In the genomic region with DNA sequence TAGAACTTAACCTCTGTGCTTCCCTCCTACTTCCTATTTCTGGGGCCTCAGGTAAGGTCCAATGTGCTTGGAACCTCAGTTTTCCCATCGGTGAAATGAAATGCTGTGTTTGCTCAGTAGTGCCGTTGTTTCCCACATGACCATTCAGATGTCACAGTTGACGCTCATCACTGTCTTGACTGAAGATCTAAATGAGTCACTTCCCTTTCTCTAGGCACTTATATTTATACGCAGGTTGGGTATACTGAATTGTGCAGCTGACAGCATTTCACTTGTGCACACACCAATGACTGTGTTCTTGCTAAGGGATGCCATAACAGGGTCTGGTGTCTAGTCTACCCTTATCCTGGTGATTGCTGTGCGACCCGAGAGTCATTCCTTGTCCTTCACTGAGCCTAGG, we compare ENCODE assay signal across 11 mouse cellular contexts. TPM values are rescaled to one million over a fixed set of nuclear protein-coding genes. Genes with fewer than 3 reads are reported as not detected.
DNase-seq lines count a peak whose midpoint lies in the region; ATAC-seq lines count a peak whose summit lies in the region.
"Had no signal": no experiment of that assay in that cellular context is flagged by ENCODE, and none has a peak within 500 bp of the region (broad histone marks: within the 10 kb centered on the region; RNA-seq: fewer than 3 reads in every experiment).

No protein-coding gene starts in this region.

- H3K4me3 ChIP-seq in heart, embryonic 15.5 days = peak overlapping the region; percentile 54; the same call in 1 of the 2 replicates
- H3K4me3 ChIP-seq in embryonic facial prominence, embryonic 15.5 days (replicated peaks) = 0 out of 2 replicates have a peak overlapping the region, but pooled peaks have one; percentile 56
- H3K4me3 ChIP-seq in liver, embryonic 16.5 days (ENCODE audit: low read depth, low read length) = peak overlapping the region; percentile 70; the same call in 1 of the 2 replicates

- 0 out of 2 replicates have a peak overlapping the region, but pooled peaks have one; percentile 78 for H3K4me2 ChIP-seq in heart, embryonic 15.5 days
- no peak overlapping the region for H3K4me2 ChIP-seq in embryonic facial prominence, embryonic 15.5 days (replicated peaks)
- H3K4me2 ChIP-seq in liver, embryonic 16.5 days (ENCODE audit: low read depth, low read length) = peak overlapping the region; percentile 82; the same call in 1 of the 2 replicates

- no peak for ATAC-seq in heart, embryonic 15.5 days (replicated peaks; ENCODE audit: insufficient number of reproducible peaks, insufficient read depth, low FRiP score, low read depth)
- no peak for ATAC-seq in embryonic facial prominence, embryonic 15.5 days (ENCODE audit: insufficient number of reproducible peaks, low FRiP score, low TSS enrichment, low read depth)
- no peak for ATAC-seq in liver, embryonic 16.5 days (ENCODE audit: low read depth)

- H3K27ac ChIP-seq in heart, embryonic 15.5 days = peak overlapping the region; percentile 87; the same call in 1 of the 2 replicates
- 0 out of 2 replicates have a peak overlapping the region, but pooled peaks have one; percentile 73 for H3K27ac ChIP-seq in embryonic facial prominence, embryonic 15.5 days (replicated peaks)
- no peak overlapping the region; the same call in 1 of the 2 replicates for H3K27ac ChIP-seq in liver, embryonic 16.5 days (ENCODE audit: low read length)

- no peak overlapping the region for H3K9ac ChIP-seq in heart, embryonic 15.5 days
- H3K9ac ChIP-seq in embryonic facial prominence, embryonic 15.5 days = no peak overlapping the region
- H3K9ac ChIP-seq in liver, embryonic 16.5 days (ENCODE audit: low read depth, low read length) = no peak overlapping the region; the same call in 1 of the 2 replicates

- no peaks in the 10 kb centered on the region for H3K27me3 ChIP-seq in heart, embryonic 15.5 days
- H3K27me3 ChIP-seq in embryonic facial prominence, embryonic 15.5 days = no peaks in the 10 kb centered on the region
- no peaks in the 10 kb centered on the region for H3K27me3 ChIP-seq in liver, embryonic 16.5 days (ENCODE audit: control insufficient read depth, insufficient read depth, low read depth, low read length)

- DNase-seq in heart, adult 8-10 months (ENCODE audit: low spot score) = no peak
- DNase-seq in B cell, adult 2 months = peak; percentile 47 to 53
- DNase-seq in right cerebral cortex, adult 2 months (ENCODE audit: low spot score in 2 of 2) = no peak
- no peak for DNase-seq in ovary, postnatal 36 days (ENCODE audit: low spot score)
- DNase-seq in kidney, adult 9 months = no peak
- DNase-seq: cerebellum, postnatal 14 days; lung, postnatal 4 days had no signal

- H3K9me3 ChIP-seq in heart, embryonic 15.5 days (replicated peaks) = no peaks in the 10 kb centered on the region
- no peaks in the 10 kb centered on the region for H3K9me3 ChIP-seq in embryonic facial prominence, embryonic 15.5 days (replicated peaks)
- no peaks in the 10 kb centered on the region for H3K9me3 ChIP-seq in liver, embryonic 16.5 days (replicated peaks; ENCODE audit: control insufficient read depth, low read length)

- WGBS in heart, embryonic 15.5 days = 82% methylated on average over 6 of the region's 6 CpGs
- whole genome bisulfite sequencing in embryonic facial prominence, embryonic 15.5 days = 85% methylated on average over 6 of the region's 6 CpGs
- 55% methylated on average over 6 of the region's 6 CpGs for WGBS in liver, embryonic 16.5 days (ENCODE audit: insufficient replicate concordance)

- H3K36me3 ChIP-seq in heart, embryonic 15.5 days = no peaks in the 10 kb centered on the region; the same call in 1 of the 2 replicates
- H3K36me3 ChIP-seq in embryonic facial prominence, embryonic 15.5 days = no peaks in the 10 kb centered on the region
- H3K36me3 ChIP-seq in liver, embryonic 16.5 days (ENCODE audit: control insufficient read depth, insufficient read depth) = no peaks in the 10 kb centered on the region

- peaks cover 15% of the 10 kb centered on the region for H3K4me1 ChIP-seq in heart, embryonic 15.5 days (replicated peaks)
- peaks cover 13% of the 10 kb centered on the region for H3K4me1 ChIP-seq in embryonic facial prominence, embryonic 15.5 days
- peaks cover 31% of the 10 kb centered on the region for H3K4me1 ChIP-seq in liver, embryonic 16.5 days (ENCODE audit: control insufficient read depth, low read depth, low read length)

RNA-seq across cellular contexts. Expression of a gene that starts 1.0 kb away (rescaled TPM):
- polyA plus RNA-seq in heart, embryonic 15.5 days (2015; fragmentation: Nextera tagmentation; extraction: Ambion mirVana) = 3.9 and 4.1 TPM in 2 replicates
- total RNA-seq in heart, adult 8-10 months (2022) = 1 to 10 TPM; 2.9 to 4.9 (median 4.2) TPM
- 11.5 and 11.6 TPM in 2 replicates for polyA plus RNA-seq in embryonic facial prominence, embryonic 15.5 days (2015; fragmentation: Nextera tagmentation; extraction: Ambion mirVana)
- polyA plus RNA-seq in liver, embryonic 16.5 days (2015; fragmentation: Nextera tagmentation; extraction: Ambion mirVana) = 3.6 and 4.4 TPM in 2 replicates

RNA-seq across cellular contexts. Expression of a gene that starts 32.9 kb away (rescaled TPM):
- not detected in 2 replicates for polyA plus RNA-seq in heart, embryonic 15.5 days (2015; fragmentation: Nextera tagmentation; extraction: Ambion mirVana)
- total RNA-seq in heart, adult 8-10 months (2022) = not detected
- not detected in 2 replicates for polyA plus RNA-seq in embryonic facial prominence, embryonic 15.5 days (2015; fragmentation: Nextera tagmentation; extraction: Ambion mirVana)
- not detected in 2 replicates for polyA plus RNA-seq in liver, embryonic 16.5 days (2015; fragmentation: Nextera tagmentation; extraction: Ambion mirVana)
- total RNA-seq: hematopoietic stem cell, adult 5-6 weeks had no signal

RNA-seq across cellular contexts. Expression of a gene that starts 45.7 kb away (rescaled TPM):
- polyA plus RNA-seq in heart, embryonic 15.5 days (2015; fragmentation: Nextera tagmentation; extraction: Ambion mirVana) = 3.6 and 4.4 TPM in 2 replicates
- total RNA-seq in heart, adult 8-10 months (2022) = 1 to 10 TPM; 1.7 to 3.2 (median 1.9) TPM
- 5.9 and 6.2 TPM in 2 replicates for polyA plus RNA-seq in embryonic facial prominence, embryonic 15.5 days (2015; fragmentation: Nextera tagmentation; extraction: Ambion mirVana)
- polyA plus RNA-seq in liver, embryonic 16.5 days (2015; fragmentation: Nextera tagmentation; extraction: Ambion mirVana) = 0.45 and 0.89 TPM in 2 replicates

RNA-seq across cellular contexts. Expression of a gene that starts 58.2 kb away (rescaled TPM):
- 0.73 and 1.3 TPM in 2 replicates for polyA plus RNA-seq in heart, embryonic 15.5 days (2015; fragmentation: Nextera tagmentation; extraction: Ambion mirVana)
- under 1 TPM; 0.17 to 0.44 (median 0.32) TPM for total RNA-seq in heart, adult 8-10 months (2022)
- polyA plus RNA-seq in embryonic facial prominence, embryonic 15.5 days (2015; fragmentation: Nextera tagmentation; extraction: Ambion mirVana) = 1.8 and 1.9 TPM in 2 replicates
- polyA plus RNA-seq in liver, embryonic 16.5 days (2015; fragmentation: Nextera tagmentation; extraction: Ambion mirVana) = 0.11 and 0.13 TPM in 2 replicates

Comparison
In these comparisons a context has a peak if more than half of its experiments do, and no peak if none do; other contexts are left out.
1. DNase-seq: peak in B cell, adult 2 months (2 of 2); none in heart, adult 8-10 months (single experiment), right cerebral cortex, adult 2 months (0 of 2), ovary, postnatal 36 days (single experiment) and kidney, adult 9 months (single experiment).
2. Peak in every context shown above with its lines, with median percentiles within 50 percentile points of each other: H3K4me3 ChIP-seq.